ENCODE assay signal across 34 mouse cellular contexts in the genomic region with DNA sequence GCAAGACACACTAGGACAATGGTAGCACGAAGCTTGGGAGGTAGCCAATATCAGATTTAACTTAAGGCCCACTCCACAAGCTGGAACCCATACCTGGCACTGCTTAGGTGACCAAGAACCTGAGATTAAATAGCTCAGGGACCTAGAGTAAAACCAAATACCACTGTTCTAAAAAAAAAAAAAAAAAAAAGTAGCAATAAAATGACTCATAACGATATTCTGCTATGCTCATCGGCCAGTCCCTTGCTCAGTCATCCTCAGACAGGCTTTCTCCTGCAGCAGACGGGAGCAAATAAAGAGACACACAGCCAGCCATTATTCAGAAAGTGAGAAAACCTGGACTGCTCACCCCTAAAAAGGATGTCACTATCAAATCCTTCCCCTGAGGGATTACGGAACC.
"Had no signal": no experiment of that assay in that cellular context is flagged by ENCODE, and none has a peak within 500 bp of the region (broad histone marks: within the 10 kb centered on the region; RNA-seq: fewer than 3 reads in every experiment).

No protein-coding gene starts in this region.

- H3K27ac ChIP-seq: heart, embryonic 10.5 days; heart, embryonic 13.5 days; heart, embryonic 15.5 days; hindbrain, embryonic 10.5 days; hindbrain, embryonic 12.5 days; hindbrain, embryonic 13.5 days; hindbrain, embryonic 14.5 days; hindbrain, embryonic 15.5 days; hindbrain, postnatal 0 days; intestine, embryonic 15.5 days; kidney, embryonic 15.5 days; kidney, postnatal 0 days; layer of hippocampus, adult 2 months had no signal

- H3K27me3 ChIP-seq: heart, embryonic 12.5 days; heart, embryonic 13.5 days; heart, embryonic 15.5 days; hindbrain, embryonic 12.5 days; hindbrain, embryonic 13.5 days; hindbrain, embryonic 15.5 days; intestine, embryonic 15.5 days; kidney, embryonic 15.5 days had no signal

- ATAC-seq: hindbrain, embryonic 16.5 days; hindbrain, postnatal 0 days; inflammation-experienced regulatory T-cells, adult 6 months; intestine, embryonic 15.5 days; intestine, embryonic 16.5 days; intestine, postnatal 0 days had no signal

- H3K9ac ChIP-seq: heart, embryonic 12.5 days; heart, embryonic 13.5 days; heart, embryonic 15.5 days; hindbrain, embryonic 12.5 days; hindbrain, embryonic 13.5 days; hindbrain, embryonic 14.5 days; hindbrain, embryonic 15.5 days; intestine, embryonic 15.5 days; kidney, embryonic 15.5 days had no signal

- H3K4me3 ChIP-seq: heart, embryonic 10.5 days; heart, embryonic 12.5 days; heart, embryonic 13.5 days; heart, embryonic 15.5 days; hindbrain, embryonic 10.5 days; hindbrain, embryonic 12.5 days; hindbrain, embryonic 13.5 days; hindbrain, embryonic 15.5 days; intestine, embryonic 15.5 days; kidney, embryonic 15.5 days; layer of hippocampus, adult 2 months had no signal

- H3K4me2 ChIP-seq: heart, embryonic 11.5 days; heart, embryonic 12.5 days; heart, embryonic 13.5 days; heart, embryonic 15.5 days; hindbrain, embryonic 12.5 days; hindbrain, embryonic 13.5 days; hindbrain, embryonic 14.5 days; hindbrain, embryonic 15.5 days; intestine, embryonic 15.5 days; kidney, embryonic 15.5 days had no signal

- DNase-seq: heart, postnatal 10 days; heart, postnatal 36 days; heart, postnatal 4 days; kidney, adult 11 months; kidney, adult 18-20 months; kidney, adult 2 months; kidney, adult 8-10 months; kidney, adult 9 months; kidney, postnatal 10 days; kidney, postnatal 14 days; kidney, postnatal 25 days; kidney, postnatal 36 days; kidney, postnatal 4 days; layer of hippocampus, adult 9-11 months; layer of hippocampus, postnatal 36 days had no signal

- H3K9me3 ChIP-seq: heart, embryonic 10.5 days; heart, embryonic 12.5 days; heart, embryonic 13.5 days; heart, embryonic 15.5 days; hindbrain, embryonic 10.5 days; hindbrain, embryonic 12.5 days; hindbrain, embryonic 13.5 days; hindbrain, embryonic 15.5 days; intestine, embryonic 15.5 days; kidney, embryonic 15.5 days had no signal

- H3K36me3 ChIP-seq: heart, embryonic 10.5 days; heart, embryonic 12.5 days; heart, embryonic 13.5 days; heart, embryonic 15.5 days; hindbrain, embryonic 10.5 days; hindbrain, embryonic 12.5 days; hindbrain, embryonic 13.5 days; hindbrain, embryonic 15.5 days; intestine, embryonic 15.5 days; kidney, embryonic 15.5 days had no signal
